Mouse (Mus musculus): Measurements from ENCODE around the gene Tex14.

DNA sequence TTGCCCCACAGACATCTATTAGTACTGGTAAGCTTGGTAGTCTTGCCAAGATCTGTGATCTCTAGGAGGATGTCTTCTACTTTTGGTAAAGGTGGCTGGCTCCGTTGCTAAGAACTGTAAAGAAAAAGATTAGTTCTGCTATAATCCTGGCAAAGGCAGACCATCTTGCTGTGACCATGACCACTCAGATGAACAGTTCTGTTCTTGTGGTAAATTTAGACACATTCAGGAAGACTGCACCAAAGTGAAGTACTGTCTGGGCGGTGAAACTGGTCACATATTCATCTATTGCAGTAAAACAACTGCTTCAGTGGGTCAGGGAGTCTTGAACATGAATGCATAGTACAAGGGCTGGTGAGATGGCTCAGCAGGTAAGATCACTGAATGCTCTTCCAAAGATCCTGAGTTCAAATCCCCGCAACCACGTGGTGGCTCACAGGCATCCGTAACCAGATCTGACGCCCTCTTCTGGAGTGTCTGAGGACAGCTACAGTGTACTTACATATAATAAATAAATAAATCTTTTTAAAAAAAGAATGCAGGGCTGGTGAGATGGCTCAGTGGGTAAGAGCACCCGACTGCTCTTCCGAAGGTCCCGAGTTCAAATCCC, 63.9 kb downstream of the Tex14 start:
- TF ChIP-seq CTCF (conservative IDR thresholded peaks at IDR 0.05; ENCODE audit: low read length) (no peak), POU5F1 (IDR thresholded peaks at IDR 0.05; ENCODE audit: borderline replicate concordance, low read length) (no peak), NANOG (IDR thresholded peaks at IDR 0.05; ENCODE audit: borderline replicate concordance, low read length) (no peak)

Data from E14TG2a.4 (cell line).